ENCODE assay signal across 30 mouse cellular contexts in genomic region chr5:77871403-77871802, GRCm38 (mm10).
A peak's percentile ranks its signal among the peaks of the same experiment; 100 is the strongest.
DNase-seq lines count a peak whose midpoint lies in the region; ATAC-seq and TF ChIP-seq lines count a peak whose summit lies in the region.
"Had no signal": no experiment of that assay in that cellular context is flagged by ENCODE, and none has a peak within 500 bp of the region (broad histone marks: within the 10 kb centered on the region; RNA-seq: fewer than 3 reads in every experiment).

No protein-coding gene starts in this region.

- H3K4me1 ChIP-seq in kidney, adult 2 months (ENCODE audit: control insufficient read depth, insufficient read depth, low read length) = no peaks in the 10 kb centered on the region
- no peaks in the 10 kb centered on the region for H3K4me1 ChIP-seq in kidney, embryonic 16.5 days (ENCODE audit: insufficient read depth, low read length)
- H3K4me1 ChIP-seq: embryonic facial prominence, embryonic 13.5 days; forebrain, embryonic 10.5 days; forebrain, embryonic 15.5 days; hindbrain, embryonic 13.5 days; liver, embryonic 12.5 days; megakaryocyte, embryonic 14.5 days; midbrain, embryonic 12.5 days had no signal

- DNase-seq in left cerebral cortex, adult 2 months (ENCODE audit: extremely low spot score in 1 of 2, low spot score in 2 of 2) = no peak
- no peak for DNase-seq in left cerebral cortex, adult 18-20 months (ENCODE audit: low spot score in 2 of 2)
- DNase-seq in kidney, adult 2 months = peak; percentile 64
- peak; percentile 13 to 48 for DNase-seq in kidney, postnatal 36 days
- DNase-seq in adrenal gland, adult 8-10 months = no peak
- DNase-seq in adrenal gland, postnatal 14 days = no peak
- DNase-seq: cerebellum, adult 11-12 months; cerebellum, adult 9-11 months; gastrocnemius, adult 2 months; gastrocnemius, postnatal 36 days; heart, adult 18-20 months; heart, postnatal 36 days; left cerebral cortex, postnatal 4 days; lung, adult 18-20 months; lung, postnatal 4 days; right cerebral cortex, postnatal 4 days; thymus, adult 18-20 months; thymus, postnatal 25 days had no signal

- H3K9ac ChIP-seq in kidney, embryonic 16.5 days (replicated peaks; ENCODE audit: low read length) = no peak overlapping the region
- H3K9ac ChIP-seq: embryonic facial prominence, embryonic 13.5 days; forebrain, embryonic 15.5 days; hindbrain, embryonic 13.5 days; liver, embryonic 12.5 days; midbrain, embryonic 12.5 days had no signal

- H3K36me3 ChIP-seq in kidney, adult 2 months (ENCODE audit: control insufficient read depth, insufficient read depth, low read length) = no peaks in the 10 kb centered on the region
- no peaks in the 10 kb centered on the region for H3K36me3 ChIP-seq in kidney, embryonic 16.5 days (ENCODE audit: insufficient read depth, low read length)
- H3K36me3 ChIP-seq: embryonic facial prominence, embryonic 13.5 days; forebrain, embryonic 10.5 days; forebrain, embryonic 15.5 days; hindbrain, embryonic 13.5 days; liver, embryonic 12.5 days; midbrain, embryonic 12.5 days had no signal

- intact Hi-C loops in left cerebral cortex, adult 2 months (cut with DNase I) = no loop called here

- H3K27ac ChIP-seq in left cerebral cortex, adult 2 months = no peak overlapping the region
- no peak overlapping the region for H3K27ac ChIP-seq in kidney, adult 2 months (ENCODE audit: insufficient read depth, low read depth, low read length)
- H3K27ac ChIP-seq in kidney, embryonic 16.5 days (ENCODE audit: low read length) = no peak overlapping the region
- H3K27ac ChIP-seq: embryonic facial prominence, embryonic 13.5 days; forebrain, embryonic 10.5 days; forebrain, embryonic 15.5 days; gastrocnemius, adult 2 months; hindbrain, embryonic 13.5 days; liver, embryonic 12.5 days; midbrain, embryonic 12.5 days; stomach, postnatal 0 days had no signal

- 30% methylated on average over 5 of the region's 5 CpGs for WGBS in kidney, adult 2 months
- WGBS in kidney, embryonic 16.5 days = 60% methylated on average over 5 of the region's 5 CpGs

- no peaks in the 10 kb centered on the region for H3K27me3 ChIP-seq in kidney, adult 2 months (replicated peaks; ENCODE audit: control insufficient read depth, insufficient read depth, low read length)
- no peaks in the 10 kb centered on the region for H3K27me3 ChIP-seq in kidney, embryonic 16.5 days (ENCODE audit: insufficient read depth, low read length)
- H3K27me3 ChIP-seq: embryonic facial prominence, embryonic 13.5 days; forebrain, embryonic 15.5 days; hindbrain, embryonic 13.5 days; liver, embryonic 12.5 days; megakaryocyte, embryonic 14.5 days; midbrain, embryonic 12.5 days had no signal

- TF ChIP-seq CTCF in left cerebral cortex, adult 2 months (IDR thresholded peaks at IDR 0.05) = peak; percentile 16
- TF ChIP-seq CTCF in kidney, adult 2 months (conservative IDR thresholded peaks at IDR 0.05; ENCODE audit: insufficient read depth, insufficient read length, low read depth, low read length) = no peak

- peak; percentile 85; the same call in 1 of the 2 replicates for ATAC-seq in kidney, embryonic 16.5 days (ENCODE audit: low FRiP score, low TSS enrichment)
- ATAC-seq: CD4-positive, CD25-positive, alpha-beta regulatory T cell, adult 4 months; forebrain, embryonic 15.5 days; liver, embryonic 12.5 days; lung, postnatal 0 days had no signal

- no peak overlapping the region for H3K4me2 ChIP-seq in kidney, embryonic 16.5 days (replicated peaks; ENCODE audit: low read depth, low read length)
- H3K4me2 ChIP-seq: embryonic facial prominence, embryonic 13.5 days; forebrain, embryonic 15.5 days; heart, embryonic 11.5 days; hindbrain, embryonic 13.5 days; liver, embryonic 12.5 days; midbrain, embryonic 12.5 days had no signal

- no peak for TF ChIP-seq POLR2A in kidney, adult 2 months (IDR thresholded peaks at IDR 0.05; ENCODE audit: low read depth, low read length)

- no peak overlapping the region for H3K4me3 ChIP-seq in left cerebral cortex, adult 2 months
- H3K4me3 ChIP-seq in kidney, adult 2 months (ENCODE audit: insufficient read depth, low read depth, low read length) = no peak overlapping the region
- H3K4me3 ChIP-seq in kidney, embryonic 16.5 days (ENCODE audit: low read length) = no peak overlapping the region
- H3K4me3 ChIP-seq: embryonic facial prominence, embryonic 13.5 days; forebrain, embryonic 10.5 days; forebrain, embryonic 15.5 days; gastrocnemius, adult 2 months; hindbrain, embryonic 13.5 days; liver, embryonic 12.5 days; megakaryocyte, embryonic 14.5 days; midbrain, embryonic 12.5 days had no signal

- no peaks in the 10 kb centered on the region for H3K9me3 ChIP-seq in kidney, embryonic 16.5 days (ENCODE audit: low read length)
- H3K9me3 ChIP-seq: embryonic facial prominence, embryonic 13.5 days; forebrain, embryonic 10.5 days; forebrain, embryonic 15.5 days; hindbrain, embryonic 13.5 days; liver, embryonic 12.5 days; midbrain, embryonic 12.5 days had no signal

Comparison
In these comparisons a context has a peak if more than half of its experiments do, and no peak if none do; other contexts are left out.
1. DNase-seq: peak in kidney, adult 2 months (single experiment) and kidney, postnatal 36 days (2 of 2); none in left cerebral cortex, adult 2 months (0 of 2), left cerebral cortex, adult 18-20 months (0 of 2), adrenal gland, adult 8-10 months (single experiment) and adrenal gland, postnatal 14 days (single experiment).